Mouse (Mus musculus) E14TG2a.4 (cell line): ENCODE data around the gene Clic3.

ENCODE experiments used
- CTCF ChIP-seq: conservative IDR thresholded peaks from 2 replicates; pipeline ENCODE4 v1.5.1; 2014; ENCODE audit warnings: low read length
- NANOG ChIP-seq: IDR thresholded peaks from 2 replicates; pipeline ENCODE4 v1.6.1; 2014; ENCODE audit warnings: borderline replicate concordance, low read length, mixed read lengths
- POU5F1 ChIP-seq: IDR thresholded peaks from 2 replicates; pipeline ENCODE4 v1.6.1; 2014; ENCODE audit warnings: low read length, borderline replicate concordance

DNA sequence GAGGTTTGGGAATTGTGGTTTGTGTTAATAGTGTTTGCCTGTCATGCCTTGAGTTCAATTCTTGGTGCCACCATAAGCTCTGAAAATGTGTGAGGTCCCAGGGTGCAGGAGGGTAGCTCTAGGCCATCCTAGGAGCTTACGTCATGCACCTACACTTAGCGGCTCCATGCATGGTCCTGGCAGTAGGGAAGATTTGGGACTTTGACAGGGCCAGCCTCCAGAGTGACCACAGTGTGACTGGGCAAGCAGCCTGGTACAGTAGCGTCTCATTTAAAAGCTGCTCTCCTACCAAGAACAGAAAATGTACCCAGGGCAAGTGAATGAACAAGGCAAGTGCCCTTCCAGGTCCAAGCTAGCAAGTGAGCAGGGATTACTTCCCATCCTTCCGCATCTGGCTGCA, 49.2 kb downstream of the Clic3 start:
- TF ChIP-seq CTCF = no peak
- no peak for TF ChIP-seq NANOG
- no peak for TF ChIP-seq POU5F1
